1 mouse cellular context compared by ENCODE assay signal in the genomic region with DNA sequence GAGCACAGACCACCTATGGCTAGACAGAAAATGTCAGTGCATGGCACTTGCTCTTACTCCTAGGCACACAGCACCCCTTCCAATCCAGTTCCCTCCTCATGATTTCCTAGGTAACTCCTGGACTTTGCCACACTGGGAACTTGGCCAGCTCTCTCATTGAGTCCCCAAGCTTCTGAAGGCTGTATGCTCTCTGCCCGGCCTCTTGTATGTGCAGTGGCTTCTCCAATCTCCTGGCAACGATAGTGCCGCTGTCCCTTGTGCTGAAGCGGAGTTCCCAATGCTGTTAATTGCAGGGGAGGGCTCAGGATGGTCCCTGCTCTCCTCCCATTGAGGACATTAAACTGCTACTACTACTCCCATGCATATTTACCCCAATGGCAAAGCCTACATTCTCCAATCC.
TF ChIP-seq lines count a peak whose summit lies in the region.

No protein-coding gene starts in this region.

TF ChIP-seq in MEL, 35 proteins besides CTCF, POLR2A, EP300 and RAD21 (continued from another document):
- TF ChIP-seq BHLHE40 (IDR thresholded peaks at IDR 0.05; ENCODE audit: borderline replicate concordance, low read depth, low read length) (no peak), NELFE (IDR thresholded peaks at IDR 0.05; ENCODE audit: low read depth, low read length) (no peak), KAT2A (conservative IDR thresholded peaks at IDR 0.05; ENCODE audit: low read depth, low read length) (no peak), ZMIZ1 (IDR thresholded peaks at IDR 0.05; ENCODE audit: low read depth, low read length) (no peak), MXI1 (IDR thresholded peaks at IDR 0.05; ENCODE audit: low read depth, low read length) (no peak), MEF2A (IDR thresholded peaks at IDR 0.05; ENCODE audit: extremely low read depth, insufficient replicate concordance, low read depth, low read length, poor library complexity, severe bottlenecking) (no peak), CHD2 (IDR thresholded peaks at IDR 0.05; ENCODE audit: low read length) (no peak), TCF12 (IDR thresholded peaks at IDR 0.05; ENCODE audit: low read depth, low read length) (no peak)
